Mouse (Mus musculus) embryonic fibroblast, embryonic 13.5 days (primary cell): Measurements from ENCODE around the gene Abcf2.

Source experiments
- CTCF ChIP-seq: IDR thresholded peaks from 2 replicates; pipeline ENCODE4 v1.5.1; 2011; ENCODE audit warnings: mild to moderate bottlenecking, control low read depth, low read length, moderate library complexity, borderline replicate concordance; ENCODE audit not compliant: insufficient read depth
- POLR2A ChIP-seq: IDR thresholded peaks from 2 replicates; pipeline ENCODE4 v1.6.1; 2011; ENCODE audit warnings: low read depth, mild to moderate bottlenecking, control low read depth, low read length, moderate library complexity

- TF ChIP-seq CTCF: no peak
- no peak for TF ChIP-seq POLR2A
Measured at GRCm38 (mm10) chr5:24533391-24533790, 43.9 kb downstream of the Abcf2 start.
